Mouse (Mus musculus) liver (tissue): Measurements from ENCODE around the gene Olfr457.
"Not testable (repeated sequence)": the region's sequence is repeated elsewhere in the genome, so short reads cannot be mapped to it uniquely, and the experiment has no call there.

Experiments
- DNase-seq: peaks from one replicate; pipeline ENCODE4 v3.0.0-alpha.2; 2020; ENCODE audit warnings: mixed read lengths

Gene Olfr457

DNA sequence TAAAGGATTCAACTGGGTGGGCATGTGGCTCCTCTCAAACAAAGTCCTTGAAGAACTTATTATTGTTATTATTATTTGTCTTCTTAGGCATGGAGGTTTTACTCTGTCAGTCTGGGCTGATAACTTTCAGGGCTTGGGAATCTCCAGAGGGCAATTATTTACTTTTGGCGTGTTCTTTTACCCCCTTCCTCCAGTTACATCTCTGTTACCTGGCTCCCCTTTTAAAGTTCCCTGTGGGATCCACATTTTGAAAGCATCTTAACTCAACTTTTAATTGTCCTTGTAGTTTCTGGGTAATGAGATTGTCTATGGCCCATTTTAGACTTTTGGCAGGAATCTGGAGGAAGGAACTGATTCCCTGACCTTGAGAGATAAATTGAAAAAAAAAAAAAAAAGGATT lies at the start of gene Olfr457:
Gene Olfr457 (minus strand): TSS at position 101 of the 400 bp plus-strand sequence.
- no peak for DNase-seq

DNA sequence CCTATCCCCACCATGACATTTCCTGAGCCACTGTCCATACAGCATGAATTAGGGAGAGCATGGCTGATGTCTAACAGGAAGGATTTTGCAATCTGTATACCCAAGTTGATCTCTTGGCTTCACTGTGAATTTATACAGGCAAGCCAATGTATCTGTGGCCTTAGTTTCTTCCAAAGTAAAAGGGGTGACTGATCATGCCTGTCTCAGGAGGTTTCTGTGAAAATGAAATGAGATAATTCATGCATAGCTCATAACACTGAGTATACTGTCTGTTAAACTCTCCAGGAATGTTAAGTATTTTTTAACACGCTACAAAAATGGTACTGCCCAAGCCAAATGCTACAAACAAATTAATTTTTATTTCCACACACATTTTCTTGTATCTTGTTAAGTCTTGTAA lies 37.3 kb upstream of the Olfr457 start:
- DNase-seq: no peak

DNA sequence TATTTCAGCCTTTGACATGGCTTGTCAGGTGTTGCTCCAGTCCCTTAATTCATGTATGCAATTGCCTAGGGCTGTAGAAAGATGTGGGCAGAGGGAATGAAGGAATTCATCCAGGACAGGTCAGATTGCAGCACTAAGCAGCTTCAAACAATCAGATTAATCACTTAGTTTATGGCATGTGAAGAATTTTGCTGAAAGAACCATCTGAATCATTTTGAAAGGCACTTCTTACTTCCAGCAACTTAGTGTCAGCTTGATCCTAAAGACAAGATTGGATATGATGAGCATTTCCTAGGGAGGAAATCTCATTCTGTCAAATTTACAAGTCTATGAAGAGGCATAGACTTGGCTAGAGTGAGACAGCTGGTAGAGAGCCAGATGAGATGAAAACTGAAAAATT lies 33.2 kb upstream of the Olfr457 start:
- no peak for DNase-seq

DNA sequence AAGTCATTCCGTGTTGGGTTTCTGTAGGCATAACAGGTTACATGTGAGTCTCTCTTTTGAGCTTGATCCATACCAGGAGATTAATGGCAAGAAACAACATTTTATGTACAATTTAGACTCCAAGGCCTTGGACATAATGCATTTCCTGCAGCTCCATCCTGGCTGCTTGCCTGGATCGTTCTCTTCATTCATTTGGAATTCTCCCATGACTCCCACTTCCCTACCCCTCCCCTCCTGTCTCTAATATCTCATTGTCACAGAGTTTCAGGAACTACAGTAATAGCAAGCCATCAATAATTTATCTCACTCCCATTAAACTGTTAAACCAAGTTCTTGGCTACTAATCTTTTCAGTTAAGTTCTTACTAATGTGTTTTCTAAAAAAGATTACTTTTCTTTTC lies 27.3 kb upstream of the Olfr457 start:
- DNase-seq: no peak

DNA sequence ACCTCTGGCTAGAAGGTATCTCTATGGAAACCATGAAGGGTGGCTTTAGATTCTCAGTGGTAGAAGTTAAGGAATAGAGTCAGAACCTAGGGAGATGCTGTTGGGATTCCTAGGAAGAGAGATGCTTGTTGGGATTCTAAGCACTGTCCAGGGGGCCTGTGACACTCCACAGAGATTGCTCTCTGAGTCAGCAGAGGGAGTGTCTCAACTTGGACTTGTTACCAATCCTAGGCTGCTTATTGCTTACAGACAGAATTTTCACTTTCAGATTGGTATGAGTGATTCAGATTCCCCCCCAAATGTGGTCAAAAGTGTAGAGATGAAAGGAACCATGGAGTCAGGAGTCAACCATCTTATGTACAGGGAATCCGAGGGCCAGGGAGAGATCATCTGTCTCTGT lies 13.6 kb upstream of the Olfr457 start:
- DNase-seq: no peak

DNA sequence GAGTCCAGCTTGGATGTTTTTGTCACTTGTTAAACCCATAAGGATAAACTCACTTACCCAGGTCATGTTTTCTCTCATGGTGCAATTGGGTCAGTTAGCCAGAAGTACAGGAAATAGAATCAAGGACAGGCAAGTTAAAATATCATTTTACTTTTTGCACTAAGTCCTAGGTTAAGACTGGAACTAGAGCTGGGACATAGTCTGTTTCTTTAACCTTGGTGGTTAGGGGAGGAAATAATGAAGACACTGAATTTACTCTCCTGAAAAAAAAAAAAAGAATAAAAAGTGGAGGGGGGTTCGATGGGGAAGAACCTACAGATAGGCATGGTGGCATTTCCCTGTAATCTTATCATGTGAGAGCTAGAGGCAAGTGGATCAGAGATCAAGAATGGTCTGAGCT lies 11.0 kb upstream of the Olfr457 start, which contains the start of gene Olfr456:
Gene Olfr456 (minus strand): TSS at position 101 of the 400 bp plus-strand sequence.
- no peak for DNase-seq

DNA sequence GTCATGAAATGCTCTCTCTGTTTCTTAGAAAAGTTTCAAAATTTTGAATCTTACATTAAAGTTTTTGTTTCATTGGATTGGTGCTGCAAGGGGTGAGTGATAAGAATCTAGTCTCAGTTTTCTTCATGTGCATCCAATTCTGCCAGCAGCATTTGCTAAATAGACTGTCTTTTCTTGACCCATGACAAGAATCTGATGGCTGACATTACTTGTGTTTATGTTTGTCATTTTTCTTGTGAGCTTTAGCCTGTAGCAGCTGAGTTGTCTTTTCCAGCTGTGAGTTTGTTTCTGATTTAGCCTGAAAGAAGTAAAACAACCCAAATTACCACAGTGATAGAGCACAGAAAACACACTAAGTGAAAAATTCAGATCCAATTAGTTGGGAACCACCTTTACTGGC lies 8.5 kb upstream of the Olfr457 start:
- no peak for DNase-seq

DNA sequence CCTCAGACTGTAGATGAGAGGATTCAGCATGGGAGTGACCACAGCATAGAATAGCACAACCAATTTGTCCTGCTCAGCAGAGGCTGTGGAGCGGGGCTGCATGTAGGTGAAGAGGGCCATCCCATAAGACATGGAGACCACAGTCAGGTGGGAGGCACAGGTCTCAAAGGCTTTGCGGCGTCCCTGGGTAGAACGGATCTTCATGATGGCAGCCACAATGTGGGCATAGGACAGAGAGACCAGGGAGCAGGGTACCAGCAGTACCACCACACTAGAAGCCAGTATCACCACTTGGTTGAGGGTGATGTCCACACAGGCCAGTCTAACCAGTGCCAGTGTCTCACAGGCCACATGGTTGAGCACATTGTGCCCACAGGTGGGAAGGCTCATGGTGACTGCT lies 4.8 kb downstream of the Olfr457 start:
- not testable (repeated sequence) for DNase-seq

DNA sequence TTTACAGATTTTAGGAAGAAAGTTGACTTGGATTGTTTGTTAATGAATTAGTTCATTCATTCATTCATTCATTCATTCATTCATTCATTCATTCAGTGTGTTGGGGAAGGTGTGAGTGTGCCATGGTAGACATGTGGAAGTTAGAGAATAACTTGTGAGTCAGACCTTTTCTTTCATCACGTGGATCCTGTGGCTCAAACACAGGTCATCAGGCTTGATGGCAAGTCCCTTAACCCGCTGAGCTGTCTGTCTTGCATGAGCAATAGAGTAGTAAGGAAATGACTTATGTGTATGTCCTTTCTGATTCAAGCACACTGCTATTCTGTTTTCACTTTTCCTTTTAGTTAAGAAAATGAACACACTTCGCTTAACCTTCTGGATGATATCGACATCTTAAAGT lies 5.6 kb downstream of the Olfr457 start:
- no peak for DNase-seq

DNA sequence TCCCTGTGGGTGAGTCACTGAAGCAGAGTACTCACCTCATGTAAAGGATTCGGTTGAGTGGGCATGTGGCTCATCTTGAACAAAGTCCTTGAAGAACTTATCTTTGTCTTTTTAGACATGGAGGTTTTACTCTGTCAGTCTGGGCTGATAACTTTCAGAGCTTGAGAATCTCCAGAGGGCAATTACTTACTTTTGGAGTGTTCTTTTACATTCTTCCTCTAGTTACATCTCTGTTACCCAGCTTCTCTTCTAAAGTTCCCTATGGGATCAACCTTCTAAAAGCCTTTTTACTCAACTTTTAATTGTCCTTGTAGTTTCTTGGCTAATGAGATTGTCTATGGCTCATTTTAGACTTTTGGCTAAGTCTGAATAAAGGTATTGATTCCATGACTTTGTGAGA lies 11.0 kb downstream of the Olfr457 start, which contains the start of gene Olfr458:
Gene Olfr458 (minus strand): TSS at position 101 of the 400 bp plus-strand sequence.
- no peak for DNase-seq

DNA sequence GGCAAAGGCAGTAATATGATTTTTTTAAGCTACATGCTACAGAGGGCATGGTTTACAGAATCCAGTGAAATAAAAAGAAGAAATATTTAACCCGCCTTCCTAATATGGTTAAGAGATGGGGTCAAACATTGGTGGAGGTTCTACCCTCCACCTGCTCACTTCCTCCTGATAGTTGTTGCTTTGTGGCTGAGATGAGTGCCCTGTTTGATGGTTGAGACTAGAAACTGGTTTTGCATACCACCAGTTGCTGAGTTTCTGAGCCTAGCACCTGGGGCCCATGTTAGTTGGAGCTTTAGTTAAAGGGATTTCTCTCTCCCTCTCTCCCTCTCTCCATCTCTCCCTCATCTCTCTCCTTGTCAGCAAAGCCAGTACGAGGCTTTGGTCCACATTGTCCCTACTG lies 28.8 kb downstream of the Olfr457 start:
- DNase-seq: no peak

DNA sequence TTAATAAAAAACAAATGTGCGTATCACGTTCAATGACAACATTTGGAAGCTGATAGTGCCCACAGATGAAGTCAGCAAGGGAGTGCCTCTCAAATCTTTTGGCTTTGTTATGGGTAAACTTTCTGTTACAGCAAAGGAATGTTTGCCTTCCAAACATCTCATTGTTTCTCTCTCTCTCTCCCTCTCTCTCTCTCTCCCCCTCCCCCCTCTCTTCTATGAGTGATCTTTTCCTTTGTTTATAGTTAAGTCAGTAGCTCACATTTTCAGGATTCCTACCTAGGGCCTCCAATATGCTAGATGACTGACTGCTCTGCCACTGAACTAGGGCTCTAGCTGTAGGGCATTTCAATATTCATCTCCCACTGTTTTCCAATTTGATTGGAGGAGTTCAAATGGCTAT lies 31.6 kb downstream of the Olfr457 start:
- no peak for DNase-seq

DNA sequence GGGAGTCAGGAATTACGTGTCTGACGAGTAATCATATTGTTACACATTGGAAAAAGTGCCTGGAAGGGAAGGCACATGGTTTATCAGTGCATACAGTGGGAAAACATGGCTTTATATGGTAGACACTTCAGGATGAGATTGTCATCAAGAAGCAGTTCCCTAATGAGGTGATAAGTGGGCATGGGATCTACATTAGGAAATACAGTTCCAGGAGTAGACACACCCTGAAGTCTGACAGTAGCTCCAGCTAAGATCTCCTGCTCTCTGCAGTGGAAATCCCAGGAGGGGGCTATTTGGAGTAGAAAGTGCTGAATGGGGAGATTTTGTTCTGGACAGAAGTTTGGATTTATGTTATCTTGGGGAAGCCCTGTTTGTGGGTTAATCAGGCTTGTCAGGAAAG lies 34.7 kb downstream of the Olfr457 start:
- no peak for DNase-seq

DNA sequence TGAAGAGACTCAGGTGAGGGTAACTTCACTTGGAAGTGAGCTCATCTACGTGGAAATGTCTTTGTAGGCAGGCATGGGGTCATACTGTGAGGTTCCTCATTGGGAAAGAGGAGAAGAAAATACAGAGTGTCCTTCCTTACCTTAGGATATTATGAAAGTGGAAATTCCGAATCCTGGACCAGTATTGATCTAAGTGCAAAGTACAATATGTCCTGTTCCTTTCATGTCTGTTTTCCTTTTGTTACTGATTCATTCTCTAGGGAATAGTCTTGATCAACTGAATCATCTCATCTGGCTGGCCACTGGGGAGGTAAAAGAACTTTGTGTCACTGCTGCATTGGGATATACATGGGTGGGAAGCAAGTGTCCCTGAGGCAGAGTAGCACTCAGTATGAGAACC lies 40.6 kb downstream of the Olfr457 start:
- no peak for DNase-seq

DNA sequence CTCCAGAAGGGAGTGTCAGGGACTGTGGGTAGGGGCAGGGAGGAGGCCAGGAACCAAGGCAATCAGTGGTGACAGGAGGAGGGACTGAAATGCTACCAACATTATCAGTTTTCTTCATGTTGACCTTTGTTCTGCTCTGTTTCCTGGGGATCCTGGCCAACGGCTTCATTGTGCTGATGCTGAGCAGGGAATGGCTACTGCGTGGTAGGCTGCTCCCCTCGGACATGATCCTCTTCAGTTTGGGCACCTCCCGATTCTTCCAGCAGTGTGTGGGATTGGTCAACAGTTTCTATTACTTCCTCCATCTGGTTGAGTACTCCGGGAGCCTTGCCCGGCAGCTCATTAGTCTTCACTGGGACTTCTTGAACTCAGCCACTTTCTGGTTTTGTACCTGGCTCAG lies 41.7 kb downstream of the Olfr457 start, which contains the start of gene Tas2r126:
Gene Tas2r126 (plus strand): TSS at position 90 of the 400 bp plus-strand sequence.
- DNase-seq: no peak

DNA sequence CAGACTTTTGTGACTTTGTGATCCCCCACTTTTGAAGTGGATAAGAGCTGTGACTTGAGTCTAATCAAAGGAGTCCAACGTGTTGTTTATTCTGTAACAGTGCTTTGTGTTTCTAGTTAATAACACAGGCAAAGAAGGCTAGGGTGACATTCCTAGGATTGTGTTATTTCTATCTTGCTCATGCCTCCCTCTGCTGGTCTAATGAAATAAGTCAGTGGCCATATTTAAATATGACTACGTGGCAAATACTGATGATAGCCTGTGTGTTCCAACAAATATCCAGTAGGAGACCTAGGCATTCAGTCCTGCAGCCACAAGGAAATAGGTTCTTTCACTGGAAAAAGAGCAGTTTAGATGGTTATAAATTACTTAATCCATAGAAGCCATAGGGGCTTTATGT lies 42.6 kb downstream of the Olfr457 start:
- no peak for DNase-seq

DNA sequence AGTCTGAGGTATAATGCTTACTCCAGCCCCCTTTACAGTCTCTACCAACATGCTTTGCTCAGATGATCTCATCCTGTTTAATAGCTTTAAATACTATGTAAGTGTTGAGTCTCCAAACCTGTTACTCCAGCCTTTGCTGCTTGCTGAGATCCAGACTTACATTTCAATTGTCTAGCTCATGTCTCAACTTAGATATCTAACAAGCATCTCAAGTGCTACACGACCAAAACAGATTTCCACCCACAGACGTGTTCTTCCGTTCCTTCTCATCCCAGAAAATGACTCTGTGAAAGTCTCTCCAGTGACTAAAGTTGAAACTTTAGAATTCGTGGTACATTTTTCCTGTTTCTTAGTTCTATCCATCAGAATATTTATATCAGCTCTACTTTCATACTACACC lies 49.8 kb downstream of the Olfr457 start:
- DNase-seq: no peak

DNA sequence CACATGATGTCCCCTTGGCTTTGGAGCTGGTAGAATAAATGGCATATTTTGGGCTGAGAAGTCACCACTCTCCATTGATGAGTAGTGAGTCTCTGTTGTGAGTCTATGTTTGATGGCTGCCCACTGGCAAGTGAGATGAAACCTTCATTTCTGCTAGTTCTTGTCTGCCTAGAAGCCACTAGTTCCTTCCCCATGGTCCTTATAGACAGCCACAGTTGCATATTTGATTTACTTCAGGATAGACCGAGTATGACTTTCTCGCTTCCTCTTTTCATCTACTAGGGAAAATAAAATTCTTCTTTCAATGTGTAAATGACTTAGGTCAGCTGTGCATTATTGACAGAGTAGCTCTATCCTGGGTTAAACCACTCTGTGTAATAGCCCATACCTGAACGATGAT lies 51.7 kb downstream of the Olfr457 start:
- no peak for DNase-seq

DNA sequence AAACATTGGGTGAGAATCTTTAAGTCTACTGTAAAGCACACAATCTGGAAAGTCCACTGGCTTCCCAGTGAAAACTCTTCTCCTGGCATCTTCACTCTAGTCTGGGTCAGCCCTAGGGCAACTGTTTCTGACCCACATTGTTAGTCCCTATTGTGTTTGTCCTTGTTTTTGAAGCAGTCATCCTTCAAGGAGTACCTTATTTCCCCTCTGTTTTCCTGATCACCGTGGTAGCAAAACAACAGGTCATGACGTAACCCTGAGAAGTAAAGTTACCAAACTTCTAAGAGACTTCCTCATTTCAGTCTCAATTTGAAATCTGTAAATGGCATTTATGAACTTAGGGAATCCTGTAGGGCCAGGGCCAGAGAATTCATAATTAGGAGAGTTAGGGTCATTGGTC lies 54.7 kb downstream of the Olfr457 start:
- DNase-seq: no peak

DNA sequence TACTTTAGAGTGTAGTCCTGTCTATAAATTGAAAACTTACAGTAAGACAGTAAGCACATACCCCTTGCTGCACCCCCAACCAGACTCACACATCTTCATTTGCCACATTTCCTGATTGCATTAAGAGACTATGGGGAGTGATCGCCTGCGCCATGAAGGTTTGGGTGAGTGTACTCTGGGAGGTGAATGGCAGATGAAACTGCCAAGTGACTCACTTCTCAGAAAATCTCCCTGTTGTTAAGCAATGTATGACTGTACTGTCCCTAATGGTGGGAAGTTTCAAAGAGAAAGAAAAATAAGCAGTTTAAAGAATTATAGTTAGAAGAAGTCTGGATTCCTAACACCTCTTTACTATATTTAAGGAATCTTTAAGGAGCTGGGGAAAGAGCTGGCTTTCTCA lies 56.7 kb downstream of the Olfr457 start:
- no peak for DNase-seq
